Mouse (Mus musculus): ENCODE measurements around the gene Socs5. TPM values are rescaled to one million over a fixed set of nuclear protein-coding genes. Genes with fewer than 3 reads are reported as not detected.

Gene Socs5
- polyA plus RNA-seq, 1 experiment from 2014 or later: 17.7 TPM

- Histone ChIP-seq H3K9me3 (replicated peaks) (no peaks in the 10 kb centered on the region), H3K4me2 (no peak overlapping the region), H3K4me1 (0 out of 2 replicates have a peak, but pooled peaks cover 6% of the 10 kb centered on the region), H3K36me3 (0 out of 2 replicates have a peak, but pooled peaks cover 2% of the 10 kb centered on the region), H3K27ac (replicated peaks) (no peak overlapping the region), H3K27me3 (replicated peaks) (no peaks in the 10 kb centered on the region), H3K9ac (replicated peaks) (no peak overlapping the region), H3K4me3 (replicated peaks) (no peak overlapping the region)
- no peak for ATAC-seq (ENCODE audit: low FRiP score)
- WGBS: 73% methylated on average over 14 of the region's 14 CpGs
Observed at GRCm38 (mm10) chr17:87143186-87143585, 35.7 kb downstream of the Socs5 start.

GRCm38 (mm10) chr17:87146415-87147021 is 39.0 kb downstream of the Socs5 start:
- ATAC-seq (ENCODE audit: low FRiP score): no peak
- Histone ChIP-seq H3K4me3 (replicated peaks) (no peak overlapping the region), H3K36me3 (no peaks in the 10 kb centered on the region), H3K27me3 (replicated peaks) (no peaks in the 10 kb centered on the region), H3K9me3 (replicated peaks) (no peaks in the 10 kb centered on the region), H3K4me2 (no peak overlapping the region), H3K4me1 (0 out of 2 replicates have a peak, but pooled peaks cover 6% of the 10 kb centered on the region), H3K9ac (replicated peaks) (no peak overlapping the region), H3K27ac (replicated peaks) (no peak overlapping the region)
- 88% methylated on average over 8 of the region's 8 CpGs for WGBS

- Histone ChIP-seq H3K4me1 (no peaks in the 10 kb centered on the region), H3K4me2 (no peak overlapping the region), H3K36me3 (no peaks in the 10 kb centered on the region), H3K27ac (replicated peaks) (no peak overlapping the region), H3K9ac (replicated peaks) (no peak overlapping the region), H3K9me3 (replicated peaks) (no peaks in the 10 kb centered on the region), H3K27me3 (replicated peaks) (no peaks in the 10 kb centered on the region), H3K4me3 (replicated peaks) (no peak overlapping the region)
- no peak for ATAC-seq (ENCODE audit: low FRiP score)
- WGBS: 87% methylated on average over 12 of the region's 12 CpGs
Observed at GRCm38 (mm10) chr17:87149762-87150161, 42.3 kb downstream of the Socs5 start.

GRCm38 (mm10) chr17:87152984-87153383 is 45.5 kb downstream of the Socs5 start:
- Histone ChIP-seq H3K9me3 (replicated peaks) (no peaks in the 10 kb centered on the region), H3K27me3 (replicated peaks) (no peaks in the 10 kb centered on the region), H3K4me3 (replicated peaks) (no peak overlapping the region), H3K9ac (replicated peaks) (no peak overlapping the region), H3K4me2 (no peak overlapping the region), H3K27ac (replicated peaks) (no peak overlapping the region), H3K36me3 (no peaks in the 10 kb centered on the region), H3K4me1 (no peaks in the 10 kb centered on the region)
- no peak for ATAC-seq (ENCODE audit: low FRiP score)
- 61% methylated on average over 5 of the region's 5 CpGs for WGBS

GRCm38 (mm10) chr17:87155664-87156063 is 48.2 kb downstream of the Socs5 start:
- no peak for ATAC-seq (ENCODE audit: low FRiP score)
- Histone ChIP-seq H3K27ac (replicated peaks) (no peak overlapping the region), H3K9me3 (replicated peaks) (no peaks in the 10 kb centered on the region), H3K4me1 (no peaks in the 10 kb centered on the region), H3K4me3 (replicated peaks) (no peak overlapping the region), H3K4me2 (no peak overlapping the region), H3K27me3 (replicated peaks) (no peaks in the 10 kb centered on the region), H3K9ac (replicated peaks) (no peak overlapping the region), H3K36me3 (no peaks in the 10 kb centered on the region)
- 80% methylated on average over 3 of the region's 3 CpGs for WGBS

- Histone ChIP-seq H3K27me3 (replicated peaks) (no peaks in the 10 kb centered on the region), H3K9ac (replicated peaks) (no peak overlapping the region), H3K9me3 (replicated peaks) (no peaks in the 10 kb centered on the region), H3K27ac (replicated peaks) (no peak overlapping the region), H3K4me1 (no peaks in the 10 kb centered on the region), H3K4me3 (replicated peaks) (no peak overlapping the region), H3K4me2 (no peak overlapping the region), H3K36me3 (no peaks in the 10 kb centered on the region)
- ATAC-seq (ENCODE audit: low FRiP score): no peak
- 74% methylated on average over 13 of the region's 13 CpGs for WGBS
Observed at GRCm38 (mm10) chr17:87157739-87158138, 50.3 kb downstream of the Socs5 start.

GRCm38 (mm10) chr17:87158597-87158996 is 51.1 kb downstream of the Socs5 start:
- H3K4me1 ChIP-seq: no peaks in the 10 kb centered on the region
- 96% methylated on average over 14 of the region's 14 CpGs for WGBS
- H3K4me3 ChIP-seq (replicated peaks): no peak overlapping the region
- no peaks in the 10 kb centered on the region for H3K9me3 ChIP-seq (replicated peaks)
- H3K27ac ChIP-seq (replicated peaks): no peak overlapping the region
- H3K9ac ChIP-seq (replicated peaks): no peak overlapping the region
- no peak for ATAC-seq (ENCODE audit: low FRiP score)
- no peaks in the 10 kb centered on the region for H3K27me3 ChIP-seq (replicated peaks)
- H3K4me2 ChIP-seq: no peak overlapping the region
- H3K36me3 ChIP-seq: no peaks in the 10 kb centered on the region

GRCm38 (mm10) chr17:87160270-87160669 is 52.8 kb downstream of the Socs5 start:
- no peaks in the 10 kb centered on the region for H3K4me1 ChIP-seq
- no peaks in the 10 kb centered on the region for H3K36me3 ChIP-seq
- no peak overlapping the region for H3K27ac ChIP-seq (replicated peaks)
- no peaks in the 10 kb centered on the region for H3K27me3 ChIP-seq (replicated peaks)
- H3K4me3 ChIP-seq (replicated peaks): no peak overlapping the region
- H3K4me2 ChIP-seq: no peak overlapping the region
- WGBS: 81% methylated on average over 3 of the region's 3 CpGs
- no peak for ATAC-seq (ENCODE audit: low FRiP score)
- no peaks in the 10 kb centered on the region for H3K9me3 ChIP-seq (replicated peaks)
- no peak overlapping the region for H3K9ac ChIP-seq (replicated peaks)

GRCm38 (mm10) chr17:87164312-87164922 is 56.9 kb downstream of the Socs5 start:
- Histone ChIP-seq H3K4me1 (no peaks in the 10 kb centered on the region), H3K27me3 (replicated peaks) (no peaks in the 10 kb centered on the region), H3K36me3 (no peaks in the 10 kb centered on the region), H3K27ac (replicated peaks) (no peak overlapping the region), H3K4me2 (no peak overlapping the region), H3K9me3 (replicated peaks) (no peaks in the 10 kb centered on the region), H3K9ac (replicated peaks) (no peak overlapping the region), H3K4me3 (replicated peaks) (no peak overlapping the region)
- no peak for ATAC-seq (ENCODE audit: low FRiP score)
- 85% methylated on average over 7 of the region's 7 CpGs for WGBS

- H3K27me3 ChIP-seq (replicated peaks): no peaks in the 10 kb centered on the region
- H3K9me3 ChIP-seq (replicated peaks): no peaks in the 10 kb centered on the region
- H3K4me3 ChIP-seq (replicated peaks): no peak overlapping the region
- no peak for ATAC-seq (ENCODE audit: low FRiP score)
- no peaks in the 10 kb centered on the region for H3K4me1 ChIP-seq
- WGBS: 98% methylated on average over 5 of the region's 5 CpGs
- H3K4me2 ChIP-seq: no peak overlapping the region
- no peaks in the 10 kb centered on the region for H3K36me3 ChIP-seq
- no peak overlapping the region for H3K9ac ChIP-seq (replicated peaks)
- no peak overlapping the region for H3K27ac ChIP-seq (replicated peaks)
Observed at GRCm38 (mm10) chr17:87167407-87167806, 59.9 kb downstream of the Socs5 start.

- 53% methylated on average over 3 of the region's 3 CpGs for WGBS
Observed at GRCm38 (mm10) chr17:87169076-87169475, 61.6 kb downstream of the Socs5 start.

GRCm38 (mm10) chr17:87170364-87170763 is 62.9 kb downstream of the Socs5 start:
- H3K4me3 ChIP-seq (replicated peaks): no peak overlapping the region
- H3K9ac ChIP-seq (replicated peaks): no peak overlapping the region

More at GRCm38 (mm10) chr17:87169076-87169475, 61.6 kb downstream of the Socs5 start:
- Histone ChIP-seq H3K9ac (replicated peaks) (no peak overlapping the region), H3K4me1 (no peaks in the 10 kb centered on the region), H3K27ac (replicated peaks) (no peak overlapping the region), H3K36me3 (no peaks in the 10 kb centered on the region), H3K4me3 (replicated peaks) (no peak overlapping the region), H3K9me3 (replicated peaks) (peaks cover 7% of the 10 kb centered on the region; the same call in 1 of the 2 replicates), H3K27me3 (replicated peaks) (no peaks in the 10 kb centered on the region), H3K4me2 (no peak overlapping the region)
- ATAC-seq (ENCODE audit: low FRiP score): no peak

More at GRCm38 (mm10) chr17:87170364-87170763, 62.9 kb downstream of the Socs5 start:
- no peak overlapping the region for H3K27ac ChIP-seq (replicated peaks)
- no peaks in the 10 kb centered on the region for H3K36me3 ChIP-seq
- no peaks in the 10 kb centered on the region for H3K27me3 ChIP-seq (replicated peaks)
- H3K4me2 ChIP-seq: no peak overlapping the region
- no peaks in the 10 kb centered on the region for H3K4me1 ChIP-seq
- WGBS: 65% methylated on average over 5 of the region's 5 CpGs
- H3K9me3 ChIP-seq (replicated peaks): peaks cover 7% of the 10 kb centered on the region; the same call in 1 of the 2 replicates
- no peak for ATAC-seq (ENCODE audit: low FRiP score)

All from neural tube, embryonic 15.5 days (tissue).